Mouse (Mus musculus): ENCODE data around the gene Lrrc25.

DNA sequence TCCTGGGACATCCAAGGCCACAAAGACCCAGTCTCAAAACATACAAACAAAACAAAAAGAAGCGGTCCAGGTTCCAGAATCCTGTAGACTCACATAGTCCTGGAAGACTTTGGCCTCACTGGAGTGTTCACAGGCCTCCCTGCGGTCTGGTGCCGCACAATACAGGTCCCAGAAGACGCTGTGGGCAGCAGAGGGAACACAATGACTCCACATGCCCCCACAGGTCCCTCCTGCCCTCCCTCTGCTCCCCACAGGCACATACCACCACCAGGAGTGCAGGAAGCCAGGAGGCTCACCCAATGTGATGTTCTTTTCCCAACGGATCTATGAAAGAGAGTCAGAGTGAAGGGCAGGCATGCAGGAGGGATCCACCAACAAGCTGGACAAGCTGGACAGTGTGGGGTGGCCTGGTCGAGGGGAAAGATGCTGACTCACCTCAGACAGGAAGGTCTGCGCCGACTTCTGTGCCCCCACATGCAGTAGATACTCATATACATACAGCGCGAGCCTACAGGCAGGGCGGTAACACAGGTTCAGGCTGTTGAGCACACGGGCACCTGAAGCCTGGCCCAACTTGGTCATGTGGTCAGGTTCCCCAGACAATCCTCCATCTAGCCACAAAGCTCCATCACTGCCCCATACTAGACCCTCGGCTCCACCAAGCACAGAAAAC, 13.7 kb upstream of the Lrrc25 start:
- TF ChIP-seq CTCF (IDR thresholded peaks at IDR 0.05; ENCODE audit: insufficient read depth, low read depth, low read length) (no peak), POLR2A (IDR thresholded peaks at IDR 0.05; ENCODE audit: insufficient read depth, low read depth, low read length) (no peak)
